Mouse (Mus musculus): Measurements from ENCODE around the gene Lrp2.

- no peak for TF ChIP-seq CTCF (IDR thresholded peaks at IDR 0.05; ENCODE audit: extremely low read depth, insufficient read depth, insufficient read length, insufficient replicate concordance)
- no peak for TF ChIP-seq POLR2A (IDR thresholded peaks at IDR 0.05; ENCODE audit: low read depth, low read length)
These were observed 191.9 kb downstream of the Lrp2 start for GRCm38 (mm10) chr2:69393947-69394346.
